Mouse (Mus musculus) c-Kit-positive CD71-negative TER-119-negative erythroid progenitor cells, embryonic 14.5 days (primary cell): ENCODE results near the gene Adcy5.
A peak's percentile ranks its signal among the peaks of the same experiment; 100 is the strongest.

Source experiments
- DNase-seq: peaks from one replicate; pipeline ENCODE4 v3.0.0-alpha.2; 2013; ENCODE audit warnings: low read depth

The Adcy5 gene

GRCm38 (mm10) chr16:35317460-35317859 lies 162.8 kb downstream of the Adcy5 start:
- DNase-seq: no peak

- no peak for DNase-seq
Measured at GRCm38 (mm10) chr16:35318397-35318796, 163.7 kb downstream of the Adcy5 start.

- DNase-seq: peak; percentile 12
Measured at GRCm38 (mm10) chr16:35319335-35319734, 164.7 kb downstream of the Adcy5 start.

GRCm38 (mm10) chr16:35319773-35320172 lies 165.1 kb downstream of the Adcy5 start:
- no peak for DNase-seq

GRCm38 (mm10) chr16:35330451-35330850 lies 175.8 kb downstream of the Adcy5 start:
- no peak for DNase-seq
